Mouse (Mus musculus) limb, embryonic 13.5 days (tissue): ENCODE data around the gene Smad1. TPM values are rescaled to one million over a fixed set of nuclear protein-coding genes. Genes with fewer than 3 reads are reported as not detected.

Source experiments
- ATAC-seq: fragments of 200-750 bp; cut with Nextera tagmentation; 2 replicates; pipeline ENCODE4 v1.8.0; 2017; ENCODE audit warnings: low read depth, moderate number of reproducible peaks, moderate TSS enrichment; ENCODE audit not compliant: low FRiP score
- H3K27ac ChIP-seq: fragments of 300-500 bp; sonication (generic); 2 replicates; pipeline ENCODE4 v1.5.1; 2015; ENCODE audit warnings: inconsistent platforms, mild to moderate bottlenecking, moderate library complexity
- H3K27me3 ChIP-seq: fragments of 300-500 bp; sonication (generic); 2 replicates; pipeline ENCODE4 v1.6.1; 2015; ENCODE audit warnings: mild to moderate bottlenecking, inconsistent platforms
- H3K36me3 ChIP-seq: fragments of 300-500 bp; sonication (generic); 2 replicates; pipeline ENCODE4 v1.6.1; 2015; ENCODE audit warnings: inconsistent platforms, mild to moderate bottlenecking, moderate library complexity
- H3K4me1 ChIP-seq: fragments of 300-500 bp; sonication (generic); 2 replicates; pipeline ENCODE4 v1.6.1; 2015; ENCODE audit warnings: inconsistent platforms
- H3K4me2 ChIP-seq: fragments of 300-500 bp; sonication (generic); replicated peaks from 2 replicates; pipeline ENCODE4 v1.6.1; 2015; ENCODE audit warnings: inconsistent platforms, mild to moderate bottlenecking, moderate library complexity
- H3K4me3 ChIP-seq: fragments of 300-500 bp; sonication (generic); 2 replicates; pipeline ENCODE4 v1.5.1; 2015; ENCODE audit warnings: moderate library complexity, mild to moderate bottlenecking, inconsistent platforms
- H3K9ac ChIP-seq: fragments of 300-500 bp; sonication (generic); 2 replicates; pipeline ENCODE4 v1.6.1; 2015; ENCODE audit warnings: mild to moderate bottlenecking, inconsistent platforms
- H3K9me3 ChIP-seq: fragments of 300-500 bp; sonication (generic); 2 replicates; pipeline ENCODE4 v1.6.1; 2016; ENCODE audit warnings: inconsistent platforms
- WGBS: fragments of 180-500 bp; shearing (Covaris S2); methylation state at CpG from one replicate; pipeline ENCODE4 v1.1.7; 2015; 5-methylcytosine and 5-hydroxymethylcytosine counted together
- polyA plus RNA-seq: library from polyadenylated mRNA; unstranded; fragments of >200 nt; fragmentation: Nextera tagmentation; extraction: Ambion mirVana; gene quantifications from 2 replicates; pipeline ENCODE4 v1.2.1, GENCODE M21; 2015

Gene Smad1
- polyA plus RNA-seq, 1 experiment from 2014 or later: 48.2 TPM

- ATAC-seq: no peak
- Histone ChIP-seq H3K9ac (no peak overlapping the region), H3K36me3 (peaks cover 7% of the 10 kb centered on the region; the same call in 1 of the 2 replicates), H3K4me1 (peaks cover 82% of the 10 kb centered on the region), H3K27me3 (no peaks in the 10 kb centered on the region), H3K9me3 (no peaks in the 10 kb centered on the region), H3K27ac (no peak overlapping the region), H3K4me3 (no peak overlapping the region), H3K4me2 (no peak overlapping the region)
- WGBS: 61% methylated on average over 14 of the region's 14 CpGs
These were observed 19.3 kb downstream of the Smad1 start for GRCm38 (mm10) chr8:79379971-79380370.

- Histone ChIP-seq H3K27me3 (no peaks in the 10 kb centered on the region), H3K4me3 (no peak overlapping the region), H3K9ac (no peak overlapping the region), H3K36me3 (peaks cover 15% of the 10 kb centered on the region), H3K27ac (no peak overlapping the region), H3K4me1 (peaks cover 76% of the 10 kb centered on the region), H3K9me3 (no peaks in the 10 kb centered on the region), H3K4me2 (no peak overlapping the region)
- ATAC-seq: no peak
- WGBS: 74% methylated on average over 9 of the region's 9 CpGs
These were observed 22.7 kb downstream of the Smad1 start for GRCm38 (mm10) chr8:79376648-79377047.

- H3K27ac ChIP-seq: no peak overlapping the region
- WGBS: 72% methylated on average over 5 of the region's 5 CpGs
- H3K4me3 ChIP-seq: no peak overlapping the region
- no peak for ATAC-seq
- H3K4me1 ChIP-seq: peaks cover 67% of the 10 kb centered on the region
- no peak overlapping the region for H3K4me2 ChIP-seq
- peaks cover 24% of the 10 kb centered on the region for H3K36me3 ChIP-seq
- H3K27me3 ChIP-seq: no peaks in the 10 kb centered on the region
- H3K9ac ChIP-seq: no peak overlapping the region
- H3K9me3 ChIP-seq: no peaks in the 10 kb centered on the region
These were observed 23.6 kb downstream of the Smad1 start for GRCm38 (mm10) chr8:79375775-79376123.

- Histone ChIP-seq H3K4me3 (no peak overlapping the region), H3K27ac (no peak overlapping the region), H3K36me3 (peaks cover 29% of the 10 kb centered on the region), H3K9ac (no peak overlapping the region), H3K27me3 (no peaks in the 10 kb centered on the region), H3K4me1 (peaks cover 62% of the 10 kb centered on the region), H3K9me3 (no peaks in the 10 kb centered on the region), H3K4me2 (no peak overlapping the region)
- 43% methylated on average over 13 of the region's 13 CpGs for WGBS
- ATAC-seq: no peak
These were observed 24.1 kb downstream of the Smad1 start for GRCm38 (mm10) chr8:79375074-79375774.

GRCm38 (mm10) chr8:79374410-79374809, 24.9 kb downstream of the Smad1 start:
- H3K4me1 ChIP-seq: peaks cover 63% of the 10 kb centered on the region
- no peaks in the 10 kb centered on the region for H3K9me3 ChIP-seq
- 66% methylated on average over 5 of the region's 5 CpGs for WGBS
- no peak overlapping the region for H3K4me2 ChIP-seq
- no peak overlapping the region for H3K9ac ChIP-seq
- H3K27me3 ChIP-seq: no peaks in the 10 kb centered on the region
- peaks cover 37% of the 10 kb centered on the region for H3K36me3 ChIP-seq
- no peak overlapping the region for H3K27ac ChIP-seq
- ATAC-seq: no peak
- H3K4me3 ChIP-seq: no peak overlapping the region

GRCm38 (mm10) chr8:79373563-79373962, 25.8 kb downstream of the Smad1 start:
- Histone ChIP-seq H3K9ac (no peak overlapping the region), H3K4me1 (peaks cover 67% of the 10 kb centered on the region), H3K4me3 (no peak overlapping the region), H3K27ac (no peak overlapping the region), H3K36me3 (peaks cover 45% of the 10 kb centered on the region), H3K9me3 (no peaks in the 10 kb centered on the region), H3K27me3 (no peaks in the 10 kb centered on the region), H3K4me2 (no peak overlapping the region)
- WGBS: 91% methylated on average over 6 of the region's 6 CpGs
- no peak for ATAC-seq

- Histone ChIP-seq H3K27ac (no peak overlapping the region), H3K4me1 (peaks cover 67% of the 10 kb centered on the region), H3K4me2 (no peak overlapping the region), H3K9me3 (no peaks in the 10 kb centered on the region), H3K36me3 (peaks cover 51% of the 10 kb centered on the region), H3K9ac (no peak overlapping the region), H3K4me3 (no peak overlapping the region), H3K27me3 (no peaks in the 10 kb centered on the region)
- no peak for ATAC-seq
- 83% methylated on average over 8 of the region's 8 CpGs for WGBS
These were observed 26.4 kb downstream of the Smad1 start for GRCm38 (mm10) chr8:79372960-79373359.

GRCm38 (mm10) chr8:79372521-79372920, 26.8 kb downstream of the Smad1 start:
- ATAC-seq: no peak
- no peak overlapping the region for H3K9ac ChIP-seq
- H3K4me2 ChIP-seq: no peak overlapping the region
- no peak overlapping the region for H3K27ac ChIP-seq
- H3K9me3 ChIP-seq: no peaks in the 10 kb centered on the region
- no peaks in the 10 kb centered on the region for H3K27me3 ChIP-seq
- peaks cover 66% of the 10 kb centered on the region for H3K4me1 ChIP-seq
- WGBS: 68% methylated on average over 9 of the region's 9 CpGs
- H3K36me3 ChIP-seq: peaks cover 53% of the 10 kb centered on the region
- H3K4me3 ChIP-seq: no peak overlapping the region

- Histone ChIP-seq H3K9me3 (no peaks in the 10 kb centered on the region), H3K36me3 (peaks cover 50% of the 10 kb centered on the region), H3K27me3 (no peaks in the 10 kb centered on the region), H3K4me3 (no peak overlapping the region), H3K4me1 (peaks cover 61% of the 10 kb centered on the region), H3K27ac (no peak overlapping the region), H3K9ac (no peak overlapping the region), H3K4me2 (no peak overlapping the region)
- peak; percentile 24; the same call in 1 of the 2 replicates for ATAC-seq
- 70% methylated on average over 9 of the region's 9 CpGs for WGBS
These were observed 27.2 kb downstream of the Smad1 start for GRCm38 (mm10) chr8:79372084-79372483.

GRCm38 (mm10) chr8:79370646-79371290, 28.6 kb downstream of the Smad1 start:
- Histone ChIP-seq H3K9ac (no peak overlapping the region), H3K27me3 (no peaks in the 10 kb centered on the region), H3K4me1 (peaks cover 56% of the 10 kb centered on the region), H3K27ac (0 out of 2 replicates have a peak overlapping the region, but pooled peaks have one; percentile 2), H3K4me2 (no peak overlapping the region), H3K36me3 (peaks cover 54% of the 10 kb centered on the region), H3K4me3 (no peak overlapping the region), H3K9me3 (no peaks in the 10 kb centered on the region)
- no peak for ATAC-seq
- WGBS: 90% methylated on average over 12 of the region's 12 CpGs

GRCm38 (mm10) chr8:79369163-79369562, 30.2 kb downstream of the Smad1 start:
- no peak overlapping the region for H3K4me2 ChIP-seq
- peaks cover 46% of the 10 kb centered on the region for H3K4me1 ChIP-seq
- H3K9ac ChIP-seq: no peak overlapping the region
- 74% methylated on average over 6 of the region's 6 CpGs for WGBS
- H3K36me3 ChIP-seq: peaks cover 66% of the 10 kb centered on the region
- no peak overlapping the region for H3K4me3 ChIP-seq
- no peak for ATAC-seq
- H3K27me3 ChIP-seq: no peaks in the 10 kb centered on the region
- H3K27ac ChIP-seq: no peak overlapping the region
- no peaks in the 10 kb centered on the region for H3K9me3 ChIP-seq

- ATAC-seq: no peak
- peaks cover 66% of the 10 kb centered on the region for H3K36me3 ChIP-seq
- H3K9me3 ChIP-seq: no peaks in the 10 kb centered on the region
- no peak overlapping the region for H3K9ac ChIP-seq
- 81% methylated on average over 4 of the region's 4 CpGs for WGBS
- H3K4me2 ChIP-seq: no peak overlapping the region
- H3K27ac ChIP-seq: no peak overlapping the region
- H3K27me3 ChIP-seq: no peaks in the 10 kb centered on the region
- peaks cover 53% of the 10 kb centered on the region for H3K4me1 ChIP-seq
- no peak overlapping the region for H3K4me3 ChIP-seq
These were observed 31.4 kb downstream of the Smad1 start for GRCm38 (mm10) chr8:79367959-79368358.
